Mouse (Mus musculus) left cerebral cortex, postnatal 14 days (tissue): ENCODE measurements around the gene Rere. TPM values are rescaled to one million over a fixed set of nuclear protein-coding genes. Genes with fewer than 3 reads are reported as not detected.

Experiments used
- DNase-seq, 2 experiments: peaks; one replicate each; pipeline ENCODE4 v3.0.0; 2021 to 2022; ENCODE audit warnings: low spot score in 2 of 2, mixed read lengths in 1 of 2
- intact Hi-C: fragments of 180-260 bp; cut with DNase I; formaldehyde crosslinking; loops from one replicate; pipeline ENCODE4 v1.15.1; 2025
- total RNA-seq, 2 experiments: library from RNA; stranded (reverse); gene quantifications; 2 replicates each; pipeline ENCODE4 v1.2.3; 2021

The Rere gene
- total RNA-seq, 2 experiments from 2014 or later: 95.6 to 100 TPM

GRCm38 (mm10) chr4:150649327-150649726 lies 367.9 kb downstream of the Rere start:
- no peak for DNase-seq

GRCm38 (mm10) chr4:150651390-150652277 lies 370.2 kb downstream of the Rere start, which contains the start of gene Slc45a1:
TSS of gene Slc45a1 (minus strand) at chr4:150652174.
- peak; percentile 54 to 59 for DNase-seq
- intact Hi-C loops: no loop called here

More at GRCm38 (mm10) chr4:150649327-150649726, 367.9 kb downstream of the Rere start:
- intact Hi-C loops: no loop called here

- no peak for DNase-seq
- intact Hi-C loops: no loop called here
These were observed 371.7 kb downstream of the Rere start for GRCm38 (mm10) chr4:150653072-150653599.

- peak; percentile 87 to 89 for DNase-seq
- intact Hi-C loops: loop anchor here (1.0 to 5.0 kb wide), 3 partner anchors 199 to 311 kb away; no protein-coding TSS in a partner anchor
These were observed 374.5 kb downstream of the Rere start for GRCm38 (mm10) chr4:150655989-150656388.

GRCm38 (mm10) chr4:150656504-150656903 lies 375.1 kb downstream of the Rere start:
- DNase-seq: peak in 1 of 2 experiments; percentile 21
- intact Hi-C loops: loop anchor here (1.0 to 5.0 kb wide), 3 partner anchors 198 to 311 kb away; no protein-coding TSS in a partner anchor

GRCm38 (mm10) chr4:150659926-150660610 lies 378.6 kb downstream of the Rere start:
- no peak for DNase-seq
- intact Hi-C loops: loop anchor here (2.0 to 5.0 kb wide), 2 partner anchors 187 to 307 kb away; no protein-coding TSS in a partner anchor

GRCm38 (mm10) chr4:150661886-150662285 lies 380.4 kb downstream of the Rere start:
- DNase-seq: no peak
- intact Hi-C loops: loop anchor here (2.0 kb wide), 1 partner anchor 185 kb away; no protein-coding TSS in a partner anchor

GRCm38 (mm10) chr4:150663192-150663591 lies 381.7 kb downstream of the Rere start:
- DNase-seq: peak; percentile 31 to 55
- intact Hi-C loops: no loop called here

GRCm38 (mm10) chr4:150664726-150665125 lies 383.3 kb downstream of the Rere start:
- no peak for DNase-seq
- intact Hi-C loops: no loop called here

- intact Hi-C loops: no loop called here
- no peak for DNase-seq
These were observed 384.4 kb downstream of the Rere start for GRCm38 (mm10) chr4:150665806-150666205.

Other genes with a start within 250 kb of the Rere start
- gene Gpr157, start 194.3 kb upstream of the Rere start, total RNA-seq: 1 to 10 TPM in 1 of 2 experiments, under 1 TPM in 1; 0.75 to 1.3 TPM
- gene Slc2a5, start 162.4 kb upstream of the Rere start, total RNA-seq: 1 to 10 TPM; 5.1 to 5.3 TPM
- gene Slc2a7, start 132.7 kb upstream of the Rere start, total RNA-seq: under 1 TPM in 1 of 2 experiments, not detected in 1; 0.22 TPM
- not detected for gene Car6, start 80.3 kb upstream of the Rere start, total RNA-seq
- gene Eno1, start 44.9 kb upstream of the Rere start, total RNA-seq: 100 to 1,000 TPM; 378 to 386 TPM